Mouse (Mus musculus) kidney, postnatal 10 days (tissue): ENCODE measurements around the gene Gzmc.
"Not testable (repeated sequence)": the region's sequence is repeated elsewhere in the genome, so short reads cannot be mapped to it uniquely, and the experiment has no call there.

Experiments used
- DNase-seq: peaks from one replicate; pipeline ENCODE4 v3.0.0; 2021; ENCODE audit warnings: mixed read lengths

The Gzmc gene

DNA sequence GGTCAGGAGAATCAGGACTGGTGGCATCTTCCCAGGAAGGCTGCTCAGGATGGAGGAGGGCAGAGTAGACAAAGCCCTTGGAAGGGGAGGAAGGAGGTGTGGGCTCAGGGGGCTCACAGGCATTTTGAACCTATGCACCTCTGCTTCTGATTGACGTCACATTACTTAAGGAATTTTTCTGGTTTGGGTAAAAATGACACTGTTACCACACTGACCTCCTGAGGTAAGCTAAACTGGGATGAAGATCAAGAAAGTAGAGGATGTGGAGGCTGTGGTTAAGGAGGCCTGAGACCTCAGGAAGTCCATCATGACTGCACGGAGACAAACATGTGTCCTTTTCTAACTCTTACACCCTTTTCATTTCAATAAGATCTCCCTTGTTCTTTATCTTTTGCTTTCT is at the start of gene Gzmc:
Gzmc (minus strand) TSS at position 101 of the 400 bp plus-strand sequence.
- no peak for DNase-seq

DNA sequence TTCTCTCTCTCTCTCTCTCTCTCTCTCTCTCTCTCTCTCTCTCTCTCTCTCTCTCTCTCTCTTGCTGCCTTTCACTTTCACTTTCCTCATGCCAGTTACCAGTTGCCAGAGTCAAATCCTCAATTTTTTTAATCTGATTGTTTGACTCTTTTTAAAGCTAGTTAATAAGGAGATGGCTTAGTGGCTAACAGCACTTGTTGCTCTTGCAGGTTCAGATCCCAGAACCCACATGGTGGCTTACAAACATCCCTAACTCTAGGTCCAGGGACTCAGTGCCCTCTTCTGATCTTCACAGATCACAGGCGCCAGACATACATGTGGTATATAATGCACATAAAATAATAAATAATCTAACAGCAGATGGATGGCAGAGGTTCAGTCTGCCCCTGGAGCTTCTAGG is 49.4 kb upstream of the Gzmc start:
- DNase-seq = no peak

DNA sequence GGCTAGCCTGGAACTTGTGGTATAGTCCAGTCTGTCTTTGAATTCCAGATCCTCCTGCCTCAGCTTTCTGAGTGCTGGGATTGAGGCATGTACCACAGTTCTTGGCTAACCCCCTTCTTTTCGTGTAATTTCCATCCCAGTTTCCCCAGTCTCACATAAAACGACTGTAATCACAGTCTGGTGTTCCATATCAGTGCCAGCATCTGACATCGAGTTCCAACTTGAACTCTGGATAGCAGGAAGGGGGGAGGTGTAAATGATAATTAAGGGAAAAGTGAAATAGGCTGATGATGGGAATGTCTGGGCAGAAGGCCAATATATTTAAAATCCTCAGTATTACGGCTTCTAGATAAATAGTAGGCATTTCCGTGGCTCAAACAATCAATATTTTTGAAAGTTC is 46.6 kb upstream of the Gzmc start:
- no peak for DNase-seq

DNA sequence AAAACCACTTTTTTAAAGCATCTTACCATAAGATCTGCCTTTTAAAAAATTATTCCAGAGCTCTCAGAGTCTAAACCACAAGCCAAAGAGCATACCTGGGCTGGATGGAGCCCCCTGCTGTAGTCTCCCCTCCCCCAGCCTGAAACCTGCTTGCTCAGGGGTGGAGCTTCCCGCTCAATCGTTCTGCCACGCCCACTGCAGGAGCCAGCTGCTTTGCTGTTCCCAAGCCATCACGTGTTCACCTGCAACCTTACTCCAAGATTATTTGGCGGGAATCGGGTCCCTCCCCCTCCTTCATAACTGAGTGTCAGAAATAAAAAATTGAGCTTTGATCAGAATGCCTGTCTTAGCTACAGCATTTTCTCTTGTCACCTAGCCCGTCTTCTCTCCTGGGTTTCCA is 44.2 kb upstream of the Gzmc start:
- DNase-seq = not testable (repeated sequence)

DNA sequence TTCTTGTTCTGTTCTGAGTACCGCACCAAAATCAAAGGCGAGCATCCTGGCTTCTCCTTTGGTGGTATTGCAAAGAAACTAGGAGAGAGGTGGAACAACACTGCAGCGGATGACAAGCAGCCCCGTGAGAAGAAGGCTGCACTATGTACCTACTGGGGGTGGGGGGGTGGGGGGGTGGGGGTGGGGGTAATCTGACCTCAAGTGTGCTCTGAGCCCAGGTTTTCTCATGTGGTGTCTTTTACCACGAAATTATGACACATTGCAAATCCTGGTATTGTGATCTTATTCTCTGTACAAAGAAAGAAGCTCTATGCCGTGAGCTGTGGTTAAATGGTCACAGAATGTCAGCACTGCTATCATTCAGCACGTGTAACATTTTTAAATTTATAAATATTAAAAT is 41.6 kb upstream of the Gzmc start:
- DNase-seq = not testable (repeated sequence)

DNA sequence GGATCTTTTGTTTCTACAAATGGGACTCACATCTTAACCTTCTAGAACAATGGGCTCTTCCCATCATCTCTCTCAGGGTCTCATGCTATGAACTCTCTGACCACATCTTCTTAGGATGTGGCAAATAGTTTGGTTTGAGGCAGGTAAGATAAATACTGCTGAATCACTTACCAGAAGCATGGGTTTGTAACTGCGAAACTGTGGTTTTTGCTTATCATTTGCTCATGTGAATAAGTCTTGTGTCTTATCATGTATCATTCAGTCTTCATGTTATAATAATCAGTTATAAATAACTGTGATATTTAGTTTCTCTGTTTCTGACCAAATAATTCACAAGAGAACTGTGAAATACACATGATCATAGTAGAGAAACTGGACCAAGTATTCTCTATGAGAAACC is 31.7 kb upstream of the Gzmc start:
- no peak for DNase-seq

DNA sequence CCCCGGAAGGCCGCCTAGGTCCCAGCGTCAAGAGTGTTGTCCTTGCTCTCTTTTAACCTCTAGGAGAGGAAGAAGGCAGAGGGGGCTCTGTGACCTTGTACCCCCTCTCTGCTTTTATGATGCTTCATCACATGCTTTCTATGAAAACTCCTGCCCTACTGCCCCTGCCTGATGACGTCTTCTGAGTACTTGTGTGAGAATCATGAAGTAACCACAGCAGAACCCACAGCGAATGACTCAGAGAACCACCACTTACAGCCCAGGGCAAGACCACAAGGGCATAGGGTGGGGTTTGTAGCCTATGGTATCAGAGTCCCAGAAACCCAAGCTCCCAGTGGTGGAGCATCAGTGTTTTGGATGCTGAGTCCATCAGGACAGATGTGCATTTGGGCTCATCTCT is 27.7 kb upstream of the Gzmc start, which contains the start of gene Gzmb:
Gzmb (minus strand) TSS at position 108 of the 400 bp plus-strand sequence.
- no peak for DNase-seq

DNA sequence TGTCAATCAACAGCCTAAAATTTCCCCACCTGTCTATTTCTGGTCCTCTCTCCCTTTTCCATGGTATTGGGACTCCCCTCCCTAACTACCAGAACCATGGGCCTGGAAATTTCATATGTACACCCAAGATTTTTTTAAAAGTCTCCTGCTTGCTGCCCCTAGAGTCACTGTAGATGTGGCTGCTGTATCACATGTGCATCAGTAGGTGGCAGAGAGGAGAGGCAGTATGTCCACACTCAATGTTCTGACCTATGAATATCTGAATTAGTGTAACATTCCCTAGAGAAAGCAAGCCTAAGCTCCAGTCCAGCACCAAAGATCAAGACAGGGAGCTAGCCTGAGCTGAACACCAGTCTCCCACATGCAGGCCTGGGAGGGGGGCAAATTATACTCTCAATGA is 6.0 kb upstream of the Gzmc start:
- DNase-seq = no peak

DNA sequence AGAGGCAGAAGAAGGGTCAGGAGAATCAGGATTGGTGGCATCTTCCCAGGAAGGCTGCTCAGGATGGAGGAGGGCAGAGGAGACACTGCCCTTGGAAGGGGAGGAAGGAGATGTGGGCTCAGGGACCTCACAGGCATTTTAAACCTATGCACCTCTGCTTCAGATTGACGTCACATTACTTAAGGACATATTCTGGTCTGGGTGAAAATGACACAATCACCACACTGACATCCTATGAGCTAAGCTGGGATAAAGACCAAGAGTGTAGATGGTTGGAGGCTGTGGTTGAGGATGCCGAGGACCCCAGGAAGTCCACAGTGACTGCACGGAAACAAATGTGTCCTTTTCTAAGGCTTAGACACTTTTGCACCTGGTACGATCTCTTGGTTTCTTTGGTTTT is 23.1 kb downstream of the Gzmc start, which contains the start of gene Gzmf:
Gzmf (minus strand) TSS at position 101 of the 400 bp plus-strand sequence.
- no peak for DNase-seq

DNA sequence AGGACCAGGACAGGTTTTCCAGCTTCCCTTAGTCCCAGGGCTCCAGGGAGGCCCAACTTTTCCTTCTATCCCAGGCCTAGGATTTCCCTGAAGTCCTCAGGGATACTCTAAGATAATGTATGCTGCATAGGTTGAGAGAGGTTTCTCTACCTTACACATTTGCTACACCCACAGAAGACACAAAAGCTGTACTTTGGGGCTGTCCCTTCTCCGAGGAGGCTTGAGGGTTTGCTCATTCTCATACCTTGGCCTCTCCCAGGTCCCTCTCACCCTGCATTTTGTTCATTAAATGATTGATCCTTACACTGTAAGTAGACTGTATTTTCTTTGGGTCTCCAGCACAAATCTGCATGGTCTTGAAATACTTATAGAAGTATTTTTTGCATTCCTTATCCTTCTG is 28.8 kb downstream of the Gzmc start:
- no peak for DNase-seq

DNA sequence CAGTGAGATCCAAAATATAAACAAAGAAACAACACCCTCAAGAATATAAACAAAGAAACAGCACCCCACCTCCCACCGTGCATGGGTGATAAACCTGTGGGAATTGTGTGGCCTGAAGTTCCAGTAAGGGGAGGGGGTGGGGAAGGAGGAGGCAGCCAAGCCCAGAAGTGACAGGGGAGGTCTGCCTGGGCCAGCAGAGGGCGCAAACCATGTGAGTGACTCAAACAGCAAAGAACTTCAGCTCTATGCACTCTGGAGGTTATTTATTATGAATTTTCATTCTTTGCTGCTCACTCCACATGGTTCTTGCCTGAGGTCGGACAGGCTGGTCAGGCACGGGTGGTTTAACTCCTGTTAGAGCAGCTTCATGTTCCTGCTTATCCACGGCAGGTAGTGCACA is 29.4 kb downstream of the Gzmc start:
- DNase-seq = peak; percentile 61

DNA sequence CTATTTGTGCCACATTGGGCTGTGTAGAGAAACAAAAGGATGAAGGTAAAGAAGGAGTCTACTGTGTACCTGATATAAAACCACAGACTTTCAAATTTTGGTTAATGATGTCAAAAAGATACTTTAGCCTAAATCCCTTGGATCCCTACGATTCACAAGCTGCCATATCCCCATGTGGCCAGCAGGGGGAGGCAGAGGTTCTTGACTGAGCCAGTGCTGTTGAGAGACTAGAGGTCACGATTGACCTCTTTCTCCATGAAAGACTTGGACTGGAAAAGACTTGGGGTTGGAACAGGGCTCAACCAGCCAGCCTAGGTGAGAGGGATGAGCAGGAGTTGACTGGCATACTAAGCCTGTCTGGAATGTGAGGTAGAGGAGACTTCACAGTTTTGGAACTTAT is 30.5 kb downstream of the Gzmc start:
- peak; percentile 80 for DNase-seq

DNA sequence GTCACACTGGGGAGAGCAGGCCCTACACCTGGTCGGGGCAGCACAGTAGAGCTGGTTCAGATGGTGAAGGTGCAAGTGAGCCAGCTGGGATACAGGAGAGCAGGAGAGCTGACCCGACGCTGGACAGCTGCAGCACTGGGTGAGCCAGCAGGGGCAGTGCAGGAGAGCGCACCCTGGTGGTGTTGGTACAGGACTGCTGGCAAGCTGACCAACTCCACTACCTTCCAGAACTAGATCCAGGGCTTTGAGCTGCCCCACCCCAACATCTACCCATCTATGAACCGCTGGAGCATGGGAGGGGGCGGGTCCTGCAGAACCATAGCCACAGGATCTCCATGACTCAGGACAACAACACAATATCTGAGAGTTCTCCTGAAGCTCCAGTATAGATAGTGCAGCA is 47.5 kb downstream of the Gzmc start:
- DNase-seq = no peak

DNA sequence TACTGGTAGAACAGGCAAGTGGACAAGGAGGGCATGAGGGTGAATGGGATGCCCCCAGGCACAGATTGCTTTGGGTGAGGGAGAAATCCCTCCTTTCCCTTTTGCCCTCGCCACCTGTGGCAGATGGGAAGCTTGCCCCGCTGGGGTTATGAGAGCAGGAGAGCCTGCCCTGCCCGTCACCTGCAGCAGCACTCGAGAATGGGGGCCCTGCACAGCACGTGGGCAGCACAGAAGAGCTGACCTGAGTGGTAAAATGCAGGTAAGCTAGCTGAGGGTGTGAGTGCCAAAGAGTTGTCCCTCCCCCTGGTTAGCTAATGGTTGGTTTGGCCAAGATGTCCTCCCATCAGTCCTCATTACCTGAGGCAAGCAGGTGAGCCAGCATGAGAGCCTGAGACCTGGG is 47.9 kb downstream of the Gzmc start:
- DNase-seq = no peak
